Mouse (Mus musculus) thymus, adult 2 months (tissue): ENCODE results near the gene Atxn1.

Source experiments
- CTCF ChIP-seq: fragments of 200-500 bp; IDR thresholded peaks from 2 replicates; pipeline ENCODE4 v1.5.1; 2012; ENCODE audit warnings: mild to moderate bottlenecking, control low read depth, low read length, moderate library complexity, borderline replicate concordance; ENCODE audit not compliant: control insufficient read depth, poor library complexity, insufficient read depth; ENCODE audit errors: extremely low read depth
- POLR2A ChIP-seq: fragments of 200-500 bp; IDR thresholded peaks from 2 replicates; pipeline ENCODE4 v1.6.1; 2012; ENCODE audit warnings: mild to moderate bottlenecking, low read length, control low read depth, moderate library complexity; ENCODE audit not compliant: control insufficient read depth, poor library complexity, insufficient read depth; ENCODE audit errors: extremely low read depth

DNA sequence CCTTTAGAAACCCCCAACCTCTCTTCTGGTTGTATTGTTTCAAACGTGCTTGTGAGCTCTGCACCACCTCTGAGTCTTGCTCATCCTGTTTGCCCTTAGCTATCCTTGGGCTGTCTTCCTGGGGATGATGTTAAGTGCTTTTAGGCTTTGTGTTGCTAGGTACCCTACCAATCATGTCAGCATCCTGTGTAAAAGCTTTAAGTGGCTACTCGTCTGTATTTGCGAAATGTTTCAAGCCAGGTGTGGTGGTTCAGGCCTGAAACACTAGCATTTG, 278.6 kb downstream of the Atxn1 start:
- TF ChIP-seq CTCF, result no peak
- TF ChIP-seq POLR2A, result no peak
